15 mouse cellular contexts compared by ENCODE assay signal in genomic region chr14:27270466-27270865, GRCm38 (mm10).
"Had no signal": no experiment of that assay in that cellular context is flagged by ENCODE, and none has a peak within 500 bp of the region (broad histone marks: within the 10 kb centered on the region; RNA-seq: fewer than 3 reads in every experiment).

No protein-coding gene starts in this region.

- H3K9ac ChIP-seq: liver, postnatal 0 days; lung, embryonic 15.5 days; midbrain, embryonic 12.5 days; neural tube, embryonic 12.5 days; stomach, embryonic 15.5 days had no signal

- H3K9me3 ChIP-seq: lung, embryonic 15.5 days; megakaryocyte, embryonic 14.5 days; midbrain, embryonic 12.5 days; neural tube, embryonic 12.5 days; stomach, embryonic 15.5 days had no signal

- H3K4me1 ChIP-seq: lung, embryonic 15.5 days; stomach, embryonic 15.5 days had no signal

- H3K27me3 ChIP-seq: lung, embryonic 15.5 days; neural tube, embryonic 12.5 days; stomach, embryonic 15.5 days had no signal

- ATAC-seq: liver, postnatal 0 days had no signal

- H3K27ac ChIP-seq: lung, embryonic 15.5 days; macrophage; neural tube, embryonic 12.5 days; stomach, embryonic 15.5 days; stomach, postnatal 0 days had no signal

- H3K36me3 ChIP-seq: lung, embryonic 15.5 days; midbrain, embryonic 12.5 days; neural tube, embryonic 12.5 days; stomach, embryonic 15.5 days had no signal

- DNase-seq: liver, postnatal 0 days; lung, adult 2 months; lung, postnatal 14 days; lung, postnatal 36 days; midbrain, embryonic 14.5 days; thymus, adult 2 months; thymus, postnatal 25 days; thymus, postnatal 4 days had no signal

- H3K4me3 ChIP-seq: lung, embryonic 15.5 days; megakaryocyte, embryonic 14.5 days; midbrain, embryonic 12.5 days; neural tube, embryonic 12.5 days; stomach, embryonic 15.5 days had no signal

- H3K4me2 ChIP-seq: lung, embryonic 15.5 days; midbrain, embryonic 12.5 days; neural tube, embryonic 12.5 days; stomach, embryonic 15.5 days had no signal
